Mouse (Mus musculus) erythroid progenitor cell, adult 5-6 weeks (primary cell): Measurements from ENCODE around the gene Zp3. TPM values are rescaled to one million over a fixed set of nuclear protein-coding genes. Genes with fewer than 3 reads are reported as not detected.
A peak's percentile ranks its signal among the peaks of the same experiment; 100 is the strongest.

Experiments used
- ATAC-seq: replicated peaks from 2 replicates; pipeline ENCODE4 v1.8.0; 2016; ENCODE audit warnings: moderate number of reproducible peaks, mild to moderate bottlenecking, moderate TSS enrichment, inconsistent platforms; ENCODE audit not compliant: poor library complexity, low FRiP score, severe bottlenecking
- total RNA-seq, 2 experiments: library from RNA; stranded (forward) in 1 of 2; stranded (reverse) in 1 of 2; fragments of 150-400 nt in 1 of 2; fragments of 186-747, 209-891 nt in 1 of 2; gene quantifications; 2 replicates each; pipeline versions ENCODE4 v1.2.3 to v1.2.4; 2015 to 2017; ENCODE audit warnings: low replicate concordance in 2 of 2

Gene Zp3
- total RNA-seq, 2 experiments from 2014 or later = not detected

GRCm38 (mm10) chr5:135994725-135995687 is 15.1 kb downstream of the Zp3 start, which contains the start of gene Dtx2:
TSS of gene Dtx2 (plus strand) at chr5:135994800.
- peak; percentile 97 for ATAC-seq

GRCm38 (mm10) chr5:135996162-135996561 is 16.3 kb downstream of the Zp3 start:
- ATAC-seq = no peak

GRCm38 (mm10) chr5:136001222-136001621 is 21.3 kb downstream of the Zp3 start:
- ATAC-seq = no peak

GRCm38 (mm10) chr5:136002325-136002724 is 22.4 kb downstream of the Zp3 start:
- ATAC-seq = no peak

- ATAC-seq = no peak
Observed at GRCm38 (mm10) chr5:136002751-136003151, 22.9 kb downstream of the Zp3 start.

GRCm38 (mm10) chr5:136004537-136004936 is 24.6 kb downstream of the Zp3 start:
- no peak for ATAC-seq

GRCm38 (mm10) chr5:136007745-136008144 is 27.8 kb downstream of the Zp3 start:
- no peak for ATAC-seq

GRCm38 (mm10) chr5:136014877-136015276 is 35.0 kb downstream of the Zp3 start:
- ATAC-seq = no peak

- ATAC-seq = no peak
Observed at GRCm38 (mm10) chr5:136015586-136015985, 35.7 kb downstream of the Zp3 start.

- no peak for ATAC-seq
Observed at GRCm38 (mm10) chr5:136016014-136016876, 36.3 kb downstream of the Zp3 start.

- no peak for ATAC-seq
Observed at GRCm38 (mm10) chr5:136017262-136017661, 37.4 kb downstream of the Zp3 start.

GRCm38 (mm10) chr5:136018726-136019125 is 38.8 kb downstream of the Zp3 start:
- ATAC-seq = no peak

GRCm38 (mm10) chr5:136019907-136020306 is 40.0 kb downstream of the Zp3 start:
- no peak for ATAC-seq

GRCm38 (mm10) chr5:136025712-136026111 is 45.8 kb downstream of the Zp3 start:
- ATAC-seq = no peak

GRCm38 (mm10) chr5:136026859-136027258 is 47.0 kb downstream of the Zp3 start:
- no peak for ATAC-seq

GRCm38 (mm10) chr5:136027612-136028311 is 47.9 kb downstream of the Zp3 start:
- ATAC-seq = no peak

GRCm38 (mm10) chr5:136034868-136035267 is 55.0 kb downstream of the Zp3 start:
- ATAC-seq = no peak

- no peak for ATAC-seq
Observed at GRCm38 (mm10) chr5:136035285-136035684, 55.4 kb downstream of the Zp3 start.

- no peak for ATAC-seq
Observed at GRCm38 (mm10) chr5:136036667-136037066, 56.8 kb downstream of the Zp3 start.
